Mouse (Mus musculus) midbrain, postnatal 0 days (tissue): ENCODE measurements around the gene Nup98. TPM values are rescaled to one million over a fixed set of nuclear protein-coding genes. Genes with fewer than 3 reads are reported as not detected.

Experiments used
- ATAC-seq: fragments of 200-750 bp; cut with Nextera tagmentation; 2 replicates; pipeline ENCODE4 v1.8.0; 2017; ENCODE audit warnings: moderate number of reproducible peaks, mild to moderate bottlenecking, moderate TSS enrichment, moderate library complexity; ENCODE audit not compliant: low FRiP score
- DNase-seq: peaks from one replicate; pipeline ENCODE4 v3.0.0-alpha.2; 2015; ENCODE audit warnings: low spot score
- H3K27ac ChIP-seq: fragments of 300-500 bp; sonication (generic); 2 replicates; pipeline ENCODE4 v1.5.1; 2014; ENCODE audit warnings: low read depth, mild to moderate bottlenecking, low read length, mixed read lengths
- H3K27me3 ChIP-seq: fragments of 300-500 bp; sonication (generic); 2 replicates; pipeline ENCODE4 v1.6.1; 2014; ENCODE audit warnings: low read length, control low read depth, mixed read lengths; ENCODE audit not compliant: insufficient read depth
- H3K36me3 ChIP-seq: fragments of 300-500 bp; sonication (generic); 2 replicates; pipeline ENCODE4 v1.6.1; 2014; ENCODE audit warnings: low read length, control low read depth, mixed read lengths; ENCODE audit not compliant: insufficient read depth
- H3K4me1 ChIP-seq: fragments of 300-500 bp; sonication (generic); 2 replicates; pipeline ENCODE4 v1.6.1; 2014; ENCODE audit warnings: mild to moderate bottlenecking, control low read depth, antibody characterized with exemption, low read length, mixed read lengths; ENCODE audit not compliant: insufficient read depth
- H3K4me2 ChIP-seq: fragments of 300-500 bp; sonication (generic); 2 replicates; pipeline ENCODE4 v1.6.1; 2014; ENCODE audit warnings: low read depth, mild to moderate bottlenecking, low read length, mixed read lengths; ENCODE audit not compliant: poor library complexity, severe bottlenecking
- H3K4me3 ChIP-seq: fragments of 300-500 bp; sonication (generic); 2 replicates; pipeline ENCODE4 v1.5.1; 2014; ENCODE audit warnings: low read depth, mild to moderate bottlenecking, low read length, moderate library complexity
- H3K9ac ChIP-seq: fragments of 300-500 bp; sonication (generic); replicated peaks from 2 replicates; pipeline ENCODE4 v1.6.1; 2014; ENCODE audit warnings: mild to moderate bottlenecking, low read length, moderate library complexity, mixed read lengths; ENCODE audit not compliant: poor library complexity, severe bottlenecking
- H3K9me3 ChIP-seq: fragments of 300-500 bp; sonication (generic); 2 replicates; pipeline ENCODE4 v1.6.1; 2016; ENCODE audit warnings: low read length, control low read depth
- CTCF ChIP-seq: IDR thresholded peaks from 2 replicates; pipeline ENCODE4 v1.5.1; 2016; ENCODE audit warnings: antibody characterized with exemption, mild to moderate bottlenecking
- WGBS: fragments of 180-500 bp; shearing (Covaris S2); extraction: QIAGEN DNeasy Blood & Tissue Kit; methylation state at CpG from one replicate; pipeline ENCODE4 v1.1.7; 2014; 5-methylcytosine and 5-hydroxymethylcytosine counted together
- polyA plus RNA-seq: library from polyadenylated mRNA; unstranded; fragments of >200 nt; fragmentation: Nextera tagmentation; extraction: Ambion mirVana; gene quantifications from 2 replicates; pipeline ENCODE4 v1.2.1, GENCODE M21; 2015
- total RNA-seq: library from RNA; depleted of rRNA; stranded (reverse); fragments of >200 nt; gene quantifications from 2 replicates; pipeline ENCODE4 v1.2.3, GENCODE M21; 2014

The Nup98 gene
- total and polyA plus RNA-seq, 2 experiments from 2014 or later: 10.2 to 36.3 TPM

DNA sequence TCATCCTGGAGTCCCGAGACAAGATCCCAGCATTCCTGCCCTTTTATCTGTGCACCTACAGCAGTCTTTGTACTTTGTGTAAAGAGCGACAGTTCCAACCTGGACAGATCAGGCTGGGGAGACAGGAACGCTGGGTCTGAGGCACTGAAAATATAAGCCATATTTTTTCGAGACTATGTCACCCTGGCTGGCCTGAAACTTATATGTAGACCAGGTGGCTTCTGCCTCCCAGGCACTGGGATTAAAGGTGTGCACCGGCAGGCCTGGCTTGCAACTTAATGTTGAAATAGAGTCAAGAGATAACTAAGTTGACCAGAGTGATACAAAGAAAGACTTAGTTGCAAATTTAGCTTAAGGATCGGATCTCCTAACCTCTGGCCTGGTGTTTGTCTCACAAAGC, 36.3 kb upstream of the Nup98 start:
- Histone ChIP-seq H3K4me3 (no peak overlapping the region), H3K4me1 (peaks cover 3% of the 10 kb centered on the region; the same call in 1 of the 2 replicates), H3K36me3 (no peaks in the 10 kb centered on the region), H3K9me3 (no peaks in the 10 kb centered on the region), H3K27me3 (no peaks in the 10 kb centered on the region), H3K9ac (no peak overlapping the region), H3K27ac (no peak overlapping the region; the same call in 1 of the 2 replicates), H3K4me2 (no peak overlapping the region)
- no peak for DNase-seq
- no peak for ATAC-seq
- no peak for TF ChIP-seq CTCF
- WGBS: 63% methylated on average over 6 of the region's 6 CpGs

DNA sequence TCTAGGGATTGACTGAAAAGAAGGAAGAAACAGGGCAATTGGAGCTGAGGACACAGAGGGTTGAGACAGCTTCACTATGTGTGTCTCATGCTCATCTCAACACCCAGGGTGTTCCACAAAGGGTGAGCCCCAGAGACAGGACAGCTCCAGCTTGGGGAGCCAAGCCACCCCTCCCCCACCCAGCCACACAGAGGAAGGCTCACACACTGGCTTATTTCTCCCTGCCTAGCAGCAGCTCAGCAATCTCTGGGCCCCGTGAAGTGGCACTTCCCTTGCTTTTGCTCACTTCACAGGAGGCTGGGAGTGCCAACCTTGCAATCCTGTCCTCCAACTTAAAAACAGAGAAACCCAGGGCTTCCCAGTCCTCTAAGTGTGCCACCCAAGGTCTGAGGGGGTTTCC, 35.8 kb upstream of the Nup98 start:
- no peak for ATAC-seq

DNA sequence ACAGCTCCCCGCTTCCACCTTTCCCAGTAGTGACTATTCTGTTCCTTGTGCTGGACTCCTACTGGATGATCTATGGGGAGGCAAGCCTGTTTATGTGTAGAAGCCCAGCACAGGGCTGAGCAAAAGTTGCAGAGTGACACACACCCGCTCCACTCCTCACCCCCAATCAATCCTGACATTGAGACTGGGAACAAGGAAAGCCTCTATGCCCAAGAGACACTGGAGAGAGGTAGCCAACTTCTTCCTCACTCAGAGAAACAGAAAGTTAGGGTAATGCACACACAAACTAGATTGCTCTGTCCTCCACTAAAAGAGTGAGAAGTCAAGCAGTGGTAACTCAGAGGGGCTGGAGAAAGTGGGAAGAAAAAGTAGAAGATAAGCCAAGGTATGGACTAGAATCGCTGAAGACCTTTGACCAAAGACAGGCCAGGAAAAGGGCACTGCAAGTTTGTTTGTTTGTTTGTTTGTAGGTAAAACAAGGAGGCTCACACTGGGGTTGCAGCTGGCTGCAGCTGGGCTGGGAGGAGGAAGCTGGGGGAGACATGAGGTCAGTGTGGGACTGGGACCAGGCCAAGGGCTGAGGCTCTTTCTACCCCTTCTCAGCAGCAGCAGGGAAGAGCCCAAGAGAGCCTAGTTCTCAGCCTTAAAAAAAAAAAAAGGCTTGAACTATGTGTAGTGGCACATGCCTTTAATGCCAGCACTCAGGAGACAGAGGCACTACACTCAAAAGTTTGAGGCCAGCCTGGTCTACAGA, 35.0 kb upstream of the Nup98 start:
- no peaks in the 10 kb centered on the region for H3K9me3 ChIP-seq
- no peak for TF ChIP-seq CTCF
- H3K4me3 ChIP-seq: no peak overlapping the region
- 0 out of 2 replicates have a peak overlapping the region, but pooled peaks have one; percentile 9 for H3K27ac ChIP-seq
- H3K4me2 ChIP-seq: no peak overlapping the region
- no peak for DNase-seq
- peaks cover 3% of the 10 kb centered on the region; the same call in 1 of the 2 replicates for H3K4me1 ChIP-seq
- 92% methylated on average over 3 of the region's 3 CpGs for whole genome bisulfite sequencing
- ATAC-seq: no peak
- H3K9ac ChIP-seq: no peak overlapping the region
- H3K27me3 ChIP-seq: no peaks in the 10 kb centered on the region
- H3K36me3 ChIP-seq: no peaks in the 10 kb centered on the region

More for the DNA sequence above, 35.8 kb upstream of the Nup98 start:
- Histone ChIP-seq H3K27ac (no peak overlapping the region; the same call in none of the 2 replicates), H3K9ac (no peak overlapping the region), H3K9me3 (no peaks in the 10 kb centered on the region), H3K36me3 (no peaks in the 10 kb centered on the region), H3K27me3 (no peaks in the 10 kb centered on the region), H3K4me3 (no peak overlapping the region), H3K4me2 (no peak overlapping the region), H3K4me1 (peaks cover 3% of the 10 kb centered on the region; the same call in 1 of the 2 replicates)
- 23% methylated on average over 1 of the region's 1 CpGs for WGBS
- no peak for DNase-seq
- TF ChIP-seq CTCF: no peak

DNA sequence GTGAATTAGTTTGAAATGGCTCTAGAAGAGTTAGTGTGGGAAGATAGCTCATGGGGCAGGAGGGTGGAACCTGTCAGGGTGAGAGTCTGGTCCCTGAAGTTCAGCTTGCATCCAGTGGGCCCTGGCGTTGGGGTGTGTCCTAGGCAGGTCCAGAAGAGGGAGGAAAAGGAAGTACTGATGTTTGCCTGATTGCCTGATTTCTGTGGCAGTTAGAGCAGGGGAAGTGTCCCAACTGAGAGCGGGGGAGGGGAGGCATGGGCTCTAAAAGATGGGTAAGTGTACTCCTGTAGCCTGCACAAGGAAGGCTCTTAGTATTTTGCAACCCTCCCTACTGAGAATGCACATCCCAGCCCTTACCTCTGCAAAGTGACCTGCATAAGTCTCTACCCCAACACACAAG, 33.9 kb upstream of the Nup98 start:
- no peak for DNase-seq
- peaks cover 3% of the 10 kb centered on the region; the same call in 1 of the 2 replicates for H3K4me1 ChIP-seq
- 0 out of 2 replicates have a peak, but pooled peaks cover 4% of the 10 kb centered on the region for H3K36me3 ChIP-seq
- no peaks in the 10 kb centered on the region for H3K9me3 ChIP-seq
- no peak for TF ChIP-seq CTCF
- H3K4me2 ChIP-seq: no peak overlapping the region
- H3K4me3 ChIP-seq: no peak overlapping the region
- H3K27me3 ChIP-seq: no peaks in the 10 kb centered on the region
- ATAC-seq: no peak
- no peak overlapping the region for H3K9ac ChIP-seq
- WGBS: 87% methylated on average over 2 of the region's 2 CpGs
- H3K27ac ChIP-seq: no peak overlapping the region

DNA sequence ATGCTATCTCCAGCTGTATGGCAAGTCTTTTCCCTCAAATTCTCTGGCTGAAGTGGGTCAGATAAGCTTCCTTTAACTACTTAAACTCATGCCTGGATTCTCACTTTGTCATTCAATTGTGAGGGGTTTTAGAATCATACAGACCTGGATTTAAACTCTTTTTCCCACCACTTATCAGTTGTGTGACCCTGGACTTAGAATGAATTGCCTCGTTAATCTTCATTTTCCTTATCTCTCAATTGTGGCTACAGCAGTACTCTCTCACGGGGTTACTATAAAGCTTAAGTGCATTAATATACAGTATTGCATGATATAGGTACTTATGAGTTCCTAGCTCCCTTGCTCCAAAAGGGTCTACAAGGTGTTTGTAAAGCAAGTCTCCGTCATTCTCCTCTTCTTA, 32.9 kb upstream of the Nup98 start:
- 84% methylated on average over 3 of the region's 3 CpGs for WGBS
- no peak overlapping the region for H3K27ac ChIP-seq
- H3K4me2 ChIP-seq: no peak overlapping the region
- H3K27me3 ChIP-seq: no peaks in the 10 kb centered on the region
- H3K9ac ChIP-seq: no peak overlapping the region
- no peak overlapping the region for H3K4me3 ChIP-seq
- H3K9me3 ChIP-seq: no peaks in the 10 kb centered on the region
- peaks cover 3% of the 10 kb centered on the region; the same call in 1 of the 2 replicates for H3K4me1 ChIP-seq
- peaks cover 4% of the 10 kb centered on the region for H3K36me3 ChIP-seq
- ATAC-seq (no peak), DNase-seq (no peak)
- TF ChIP-seq CTCF: no peak

DNA sequence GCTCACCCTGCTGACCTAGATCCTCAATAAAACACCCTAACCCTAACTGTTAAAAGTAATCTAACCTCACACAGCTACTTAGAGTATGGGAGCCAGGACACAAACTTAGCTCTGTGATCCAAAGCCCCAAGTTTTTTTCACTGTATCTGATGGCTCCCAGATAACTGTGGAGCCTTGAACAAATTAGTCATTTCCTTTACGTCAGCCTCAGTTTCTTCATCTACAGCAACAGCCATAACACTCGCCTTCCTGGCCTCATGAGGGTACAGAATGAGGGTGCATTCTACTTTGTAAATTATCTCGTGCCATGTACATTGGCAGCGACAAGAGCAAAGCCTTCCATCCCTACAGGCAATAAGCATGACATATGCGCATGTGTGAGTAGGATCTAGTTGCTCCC, 32.4 kb upstream of the Nup98 start:
- peaks cover 3% of the 10 kb centered on the region; the same call in 1 of the 2 replicates for H3K4me1 ChIP-seq
- no peak overlapping the region for H3K9ac ChIP-seq
- H3K27me3 ChIP-seq: no peaks in the 10 kb centered on the region
- ATAC-seq (no peak), DNase-seq (no peak)
- H3K36me3 ChIP-seq: peaks cover 6% of the 10 kb centered on the region
- no peak overlapping the region for H3K27ac ChIP-seq
- H3K4me2 ChIP-seq: no peak overlapping the region
- no peak overlapping the region for H3K4me3 ChIP-seq
- 74% methylated on average over 5 of the region's 5 CpGs for WGBS
- TF ChIP-seq CTCF: no peak
- H3K9me3 ChIP-seq: no peaks in the 10 kb centered on the region
